Mouse (Mus musculus) forebrain, embryonic 11.5 days (tissue): ENCODE measurements around the gene Mrpl28. TPM values are rescaled to one million over a fixed set of nuclear protein-coding genes. Genes with fewer than 3 reads are reported as not detected.
A peak's percentile ranks its signal among the peaks of the same experiment; 100 is the strongest.
"Not testable (repeated sequence)": the region's sequence is repeated elsewhere in the genome, so short reads cannot be mapped to it uniquely, and the experiment has no call there.

Experiments used
- ATAC-seq: fragments of 200-750 bp; cut with Nextera tagmentation; replicated peaks from 2 replicates; pipeline ENCODE4 v1.8.0; 2017; ENCODE audit warnings: moderate TSS enrichment; ENCODE audit not compliant: low FRiP score
- DNase-seq: peaks from one replicate; pipeline ENCODE4 v3.0.0-alpha.2; 2017; ENCODE audit warnings: low spot score
- H3K27ac ChIP-seq: fragments of 300-500 bp; sonication (generic); 2 replicates; pipeline ENCODE4 v1.5.1; 2014; ENCODE audit warnings: low read depth, low read length
- H3K27me3 ChIP-seq: fragments of 300-500 bp; sonication (generic); 2 replicates; pipeline ENCODE4 v1.6.1; 2014; ENCODE audit warnings: mild to moderate bottlenecking, low read length, mixed read lengths; ENCODE audit not compliant: control insufficient read depth, insufficient read depth
- H3K36me3 ChIP-seq: fragments of 300-500 bp; sonication (generic); 2 replicates; pipeline ENCODE4 v1.6.1; 2014; ENCODE audit warnings: mild to moderate bottlenecking, low read length, moderate library complexity, mixed read lengths; ENCODE audit not compliant: control insufficient read depth, insufficient read depth
- H3K4me1 ChIP-seq: fragments of 300-500 bp; sonication (generic); replicated peaks from 2 replicates; pipeline ENCODE4 v1.6.1; 2014; ENCODE audit warnings: low read length, mixed read lengths; ENCODE audit not compliant: control insufficient read depth, insufficient read depth
- H3K4me2 ChIP-seq: fragments of 300-500 bp; sonication (generic); 2 replicates; pipeline ENCODE4 v1.6.1; 2014; ENCODE audit warnings: low read depth, mild to moderate bottlenecking, low read length, moderate library complexity, mixed read lengths; ENCODE audit not compliant: severe bottlenecking
- H3K4me3 ChIP-seq: fragments of 300-500 bp; sonication (generic); 2 replicates; pipeline ENCODE4 v1.5.1; 2014; ENCODE audit warnings: low read depth, low read length
- H3K9ac ChIP-seq: fragments of 300-500 bp; sonication (generic); 2 replicates; pipeline ENCODE4 v1.6.1; 2014; ENCODE audit warnings: low read length
- H3K9me3 ChIP-seq: fragments of 300-500 bp; sonication (generic); 2 replicates; pipeline ENCODE4 v1.6.1; 2016; ENCODE audit warnings: low read length, mixed read lengths; ENCODE audit not compliant: control insufficient read depth
- WGBS: fragments of 180-500 bp; shearing (Covaris S2); extraction: QIAGEN DNeasy Blood & Tissue Kit; methylation state at CpG from one replicate; pipeline ENCODE4 v1.1.7; 2014; 5-methylcytosine and 5-hydroxymethylcytosine counted together
- polyA plus RNA-seq: library from polyadenylated mRNA; unstranded; fragments of >200 nt; fragmentation: Nextera tagmentation; extraction: Ambion mirVana; gene quantifications from 2 replicates; pipeline ENCODE4 v1.2.1, GENCODE M21; 2014

The Mrpl28 gene
- polyA plus RNA-seq, 1 experiment from 2014 or later = 273 TPM

DNA sequence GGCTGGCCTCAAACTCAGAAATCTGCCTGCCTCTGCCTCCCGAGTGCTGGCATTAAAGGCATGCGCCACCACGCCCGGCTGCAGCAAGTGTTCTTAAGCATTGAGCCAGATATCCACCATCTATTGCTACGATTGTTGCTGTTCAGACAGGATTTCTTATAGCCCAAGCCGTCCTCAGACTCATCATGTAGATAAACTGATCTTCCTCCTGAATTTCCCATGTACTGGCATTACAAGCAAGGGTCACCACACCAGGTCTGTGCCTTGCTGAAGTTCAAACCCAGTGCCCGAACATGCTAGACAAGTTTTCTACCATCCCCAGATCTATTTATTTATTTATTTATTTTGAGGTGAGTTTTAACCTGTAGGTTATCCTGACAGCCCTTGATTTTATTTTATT lies 24.8 kb upstream of the Mrpl28 start:
- WGBS = 92% methylated on average over 7 of the region's 7 CpGs
- Histone ChIP-seq H3K4me1 (peaks cover 6% of the 10 kb centered on the region; the same call in 1 of the 2 replicates), H3K36me3 (no peaks in the 10 kb centered on the region), H3K4me3 (no peak overlapping the region), H3K9me3 (no peaks in the 10 kb centered on the region), H3K27ac (no peak overlapping the region), H3K27me3 (no peaks in the 10 kb centered on the region), H3K9ac (no peak overlapping the region), H3K4me2 (no peak overlapping the region)
- ATAC-seq (no peak), DNase-seq (no peak)

DNA sequence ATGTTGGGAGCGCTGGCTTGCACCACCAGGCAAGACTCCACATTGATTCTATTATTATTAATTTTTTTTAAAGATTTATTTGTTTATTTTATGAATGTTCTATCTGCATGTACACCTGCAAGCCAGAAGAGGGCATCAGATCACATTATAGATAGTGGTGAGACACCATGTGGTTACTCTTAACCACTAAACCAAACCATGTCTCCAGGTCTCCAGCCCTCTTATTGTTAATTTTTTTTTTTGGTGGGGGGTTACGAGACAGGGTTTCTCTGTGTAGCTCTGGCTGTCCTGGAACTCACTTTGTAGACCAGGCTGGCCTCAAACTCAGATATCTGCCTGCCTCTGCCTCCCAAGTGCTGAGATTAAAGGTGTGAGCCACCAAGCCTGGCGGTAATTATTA lies 24.0 kb upstream of the Mrpl28 start:
- H3K27ac ChIP-seq, H3K27me3 ChIP-seq, ATAC-seq, DNase-seq, H3K4me2 ChIP-seq, H3K4me1 ChIP-seq, H3K9me3 ChIP-seq, H3K4me3 ChIP-seq, H3K36me3 ChIP-seq, H3K9ac ChIP-seq: not testable (repeated sequence)
- 64% methylated on average over 3 of the region's 3 CpGs for WGBS

DNA sequence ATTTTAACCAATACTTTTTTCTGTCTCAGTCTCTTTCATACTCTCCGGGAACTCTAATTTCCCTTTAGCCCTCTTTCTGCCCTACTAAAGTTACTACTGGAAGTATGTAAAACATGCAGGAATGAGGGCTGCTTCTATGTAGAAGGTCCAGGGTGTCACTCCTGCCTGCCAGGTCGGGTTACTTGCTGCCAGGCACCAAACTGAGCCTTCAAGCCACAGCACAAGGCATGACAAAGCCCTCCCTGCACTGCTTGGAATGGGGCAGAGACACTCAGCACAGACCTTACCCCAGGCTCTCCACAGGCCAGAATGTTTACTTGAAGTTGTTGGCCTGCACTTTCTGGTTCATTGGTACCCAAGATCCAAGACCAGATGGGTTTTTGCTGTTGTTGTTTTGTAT lies 23.1 kb upstream of the Mrpl28 start:
- no peaks in the 10 kb centered on the region for H3K9me3 ChIP-seq
- peak; percentile 46 for DNase-seq
- no peak for ATAC-seq
- peaks cover 4% of the 10 kb centered on the region; the same call in 1 of the 2 replicates for H3K4me1 ChIP-seq
- H3K27me3 ChIP-seq = no peaks in the 10 kb centered on the region
- H3K9ac ChIP-seq = no peak overlapping the region
- H3K4me2 ChIP-seq = no peak overlapping the region
- no peak overlapping the region for H3K27ac ChIP-seq
- H3K36me3 ChIP-seq = no peaks in the 10 kb centered on the region
- no peak overlapping the region for H3K4me3 ChIP-seq
- WGBS = 43% methylated on average over 2 of the region's 2 CpGs

DNA sequence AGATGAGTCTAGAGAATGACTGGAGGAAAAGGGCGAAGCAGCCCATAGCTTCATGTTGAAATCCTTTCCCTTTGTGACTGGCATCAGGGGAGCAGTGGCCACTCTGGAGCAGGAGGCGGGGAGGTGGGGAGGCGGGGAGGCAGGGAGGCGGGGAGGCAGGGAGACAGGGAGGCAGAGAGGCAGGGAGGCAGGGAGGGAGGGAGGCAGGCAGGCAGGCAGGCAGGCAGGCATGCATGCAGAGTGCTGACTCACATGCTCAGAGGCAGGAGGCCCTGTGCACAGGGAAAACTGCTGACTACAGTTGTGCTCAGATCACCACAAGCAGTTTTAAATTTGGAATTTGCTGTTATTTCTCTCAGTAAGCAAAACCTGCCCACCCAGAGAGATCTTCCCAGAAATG lies 21.8 kb upstream of the Mrpl28 start:
- no peaks in the 10 kb centered on the region for H3K4me1 ChIP-seq
- H3K4me3 ChIP-seq = no peak overlapping the region
- H3K27ac ChIP-seq = no peak overlapping the region
- no peak for ATAC-seq
- H3K9ac ChIP-seq = no peak overlapping the region
- H3K9me3 ChIP-seq = no peaks in the 10 kb centered on the region
- DNase-seq = peak; percentile 64
- no peaks in the 10 kb centered on the region for H3K27me3 ChIP-seq
- WGBS = 43% methylated on average over 4 of the region's 4 CpGs
- no peak overlapping the region for H3K4me2 ChIP-seq
- no peaks in the 10 kb centered on the region for H3K36me3 ChIP-seq

DNA sequence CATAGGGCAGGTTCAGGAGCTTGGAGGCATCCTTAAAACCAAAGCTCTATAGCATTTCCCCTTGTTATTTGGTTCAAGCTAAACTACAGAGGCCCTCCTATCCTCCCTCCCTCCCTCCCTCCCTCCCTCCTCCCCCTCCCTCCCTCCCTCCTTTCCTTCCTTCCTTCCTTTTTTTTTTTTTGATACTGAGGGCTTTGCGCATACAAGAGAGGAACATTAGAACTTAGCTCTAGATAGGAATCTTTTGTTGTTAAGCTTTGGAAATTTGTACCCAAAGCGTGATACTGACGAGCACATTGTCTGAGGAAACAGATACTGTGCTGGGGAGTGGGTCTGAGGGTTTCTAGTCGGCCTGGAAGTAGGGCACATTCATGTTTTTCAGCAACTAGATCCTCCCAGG lies 17.7 kb upstream of the Mrpl28 start:
- Histone ChIP-seq H3K4me1 (peaks cover under 1% of the 10 kb centered on the region; the same call in 1 of the 2 replicates), H3K27ac (no peak overlapping the region), H3K4me3 (no peak overlapping the region), H3K36me3 (no peaks in the 10 kb centered on the region), H3K4me2 (no peak overlapping the region), H3K9ac (no peak overlapping the region), H3K9me3 (no peaks in the 10 kb centered on the region), H3K27me3 (no peaks in the 10 kb centered on the region)
- no peak for ATAC-seq
- WGBS = 66% methylated on average over 4 of the region's 4 CpGs
- no peak for DNase-seq

DNA sequence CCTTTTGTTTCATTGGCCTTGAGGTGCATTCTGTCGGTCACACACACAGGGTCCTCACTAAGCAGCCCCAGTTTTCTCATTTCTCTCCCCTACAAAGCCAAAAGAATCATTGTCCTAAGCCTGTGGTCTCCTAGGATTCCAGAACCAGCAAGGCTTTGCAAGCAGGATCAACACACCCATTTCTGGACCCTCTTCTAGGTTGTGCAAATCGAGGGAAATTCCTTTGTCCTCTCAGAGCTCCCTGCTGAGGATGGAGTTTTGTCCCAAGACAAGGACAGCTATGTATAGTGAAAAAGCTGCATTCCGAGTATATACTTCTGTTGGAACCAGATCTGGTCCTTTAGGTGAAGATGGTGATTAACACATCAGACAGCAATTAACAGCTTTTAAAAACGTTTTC lies 13.1 kb upstream of the Mrpl28 start:
- ATAC-seq = no peak
- no peak for DNase-seq
- H3K4me3 ChIP-seq = no peak overlapping the region
- peaks cover 8% of the 10 kb centered on the region for H3K4me1 ChIP-seq
- no peak overlapping the region for H3K9ac ChIP-seq
- no peaks in the 10 kb centered on the region for H3K36me3 ChIP-seq
- 9% methylated on average over 4 of the region's 4 CpGs for WGBS
- no peaks in the 10 kb centered on the region for H3K9me3 ChIP-seq
- no peak overlapping the region for H3K4me2 ChIP-seq
- no peak overlapping the region for H3K27ac ChIP-seq
- peaks cover 20% of the 10 kb centered on the region for H3K27me3 ChIP-seq

DNA sequence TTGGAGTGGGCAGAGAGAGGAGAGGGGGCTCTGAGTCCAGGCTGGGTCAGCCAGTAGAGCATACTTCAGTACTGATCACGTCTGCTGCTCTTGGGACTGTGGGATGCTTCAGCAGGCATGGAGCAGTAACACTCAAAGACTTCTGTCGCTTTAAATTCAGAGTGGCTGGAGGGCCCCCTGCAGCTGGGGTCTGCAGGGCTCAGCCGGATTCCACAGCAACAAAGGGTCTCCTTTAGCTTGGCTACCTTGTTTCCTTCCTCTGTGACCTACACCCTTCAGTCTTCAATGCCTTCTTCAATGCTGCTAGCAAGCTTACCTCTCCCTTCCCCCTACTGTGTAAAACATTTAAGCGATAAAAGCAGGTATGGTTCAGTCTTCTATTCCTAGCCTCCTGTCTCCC lies 12.3 kb upstream of the Mrpl28 start:
- ATAC-seq (no peak), DNase-seq (no peak)
- no peaks in the 10 kb centered on the region for H3K9me3 ChIP-seq
- no peaks in the 10 kb centered on the region for H3K36me3 ChIP-seq
- H3K27ac ChIP-seq = no peak overlapping the region
- 1% methylated on average over 4 of the region's 4 CpGs for WGBS
- H3K4me2 ChIP-seq = no peak overlapping the region
- peaks cover 27% of the 10 kb centered on the region for H3K27me3 ChIP-seq
- H3K4me3 ChIP-seq = no peak overlapping the region
- 0 out of 2 replicates have a peak overlapping the region, but pooled peaks have one; percentile 16 for H3K9ac ChIP-seq
- peaks cover 8% of the 10 kb centered on the region for H3K4me1 ChIP-seq

DNA sequence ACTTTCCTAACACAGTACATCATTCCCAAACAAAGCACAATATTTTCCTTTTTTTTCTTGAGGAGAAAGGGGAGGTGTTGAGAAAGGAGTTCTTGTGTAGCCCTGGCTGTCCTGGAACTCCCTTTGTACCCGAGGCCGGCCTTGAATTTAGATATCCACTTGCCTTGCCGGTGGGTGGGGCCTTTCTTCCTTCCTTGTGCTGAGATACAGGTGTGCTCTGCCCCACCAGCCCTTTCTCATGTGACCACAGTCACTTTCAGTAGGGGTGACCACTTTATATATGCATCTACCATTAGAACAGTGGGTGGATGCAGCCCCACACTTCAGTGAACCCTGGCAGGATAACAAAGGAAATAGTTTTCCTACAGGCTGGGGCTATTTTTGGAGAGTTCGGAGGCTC lies 11.6 kb upstream of the Mrpl28 start:
- peaks cover 27% of the 10 kb centered on the region for H3K27me3 ChIP-seq
- no peak overlapping the region for H3K4me2 ChIP-seq
- 20% methylated on average over 4 of the region's 4 CpGs for WGBS
- no peak overlapping the region for H3K4me3 ChIP-seq
- no peak for ATAC-seq
- no peaks in the 10 kb centered on the region for H3K36me3 ChIP-seq
- no peaks in the 10 kb centered on the region for H3K9me3 ChIP-seq
- H3K4me1 ChIP-seq = peaks cover 8% of the 10 kb centered on the region
- H3K27ac ChIP-seq = no peak overlapping the region
- H3K9ac ChIP-seq = no peak overlapping the region
- DNase-seq = no peak

DNA sequence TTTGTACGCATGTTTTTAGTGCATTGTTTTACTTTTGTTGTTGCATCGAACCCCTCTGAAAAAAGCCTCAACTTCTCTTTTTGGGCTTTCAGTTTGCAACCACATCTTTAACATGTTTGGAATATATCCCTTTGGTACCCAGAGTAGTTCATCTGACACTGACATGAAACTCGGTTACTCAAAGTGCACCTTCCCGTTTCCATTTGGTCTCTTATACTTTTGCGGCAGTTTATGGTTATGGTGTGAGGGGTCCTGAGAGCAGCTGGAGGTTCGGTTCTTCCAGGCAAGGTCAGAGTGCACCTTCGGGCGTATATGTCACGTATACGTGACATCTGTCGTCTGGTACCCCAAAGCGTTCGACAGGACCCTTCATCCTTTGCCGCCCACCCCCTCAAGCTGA lies 10.5 kb upstream of the Mrpl28 start:
- Histone ChIP-seq H3K9ac (peak overlapping the region; percentile 74), H3K4me1 (peaks cover 8% of the 10 kb centered on the region), H3K27me3 (peaks cover 27% of the 10 kb centered on the region), H3K4me2 (peak overlapping the region; percentile 96), H3K36me3 (no peaks in the 10 kb centered on the region), H3K9me3 (no peaks in the 10 kb centered on the region), H3K4me3 (peak overlapping the region; percentile 74), H3K27ac (no peak overlapping the region)
- WGBS = 20% methylated on average over 14 of the region's 14 CpGs
- ATAC-seq (peak; percentile 15; the same call in 1 of the 2 replicates), DNase-seq (no peak)
